Mouse (Mus musculus) lung, postnatal 0 days (tissue): Measurements from ENCODE around the gene Rara. TPM values are rescaled to one million over a fixed set of nuclear protein-coding genes. Genes with fewer than 3 reads are reported as not detected.

ENCODE experiments used
- ATAC-seq: fragments of 200-750 bp; cut with Nextera tagmentation; 2 replicates; pipeline ENCODE4 v1.8.0; 2017; ENCODE audit warnings: moderate library complexity
- DNase-seq: peaks from one replicate; pipeline ENCODE4 v3.0.0-alpha.2; 2016; ENCODE audit warnings: low spot score
- H3K27ac ChIP-seq: fragments of 300-500 bp; sonication (generic); 2 replicates; pipeline ENCODE4 v1.5.1; 2014; ENCODE audit warnings: antibody characterized with exemption, mild to moderate bottlenecking, low read length, mixed read lengths
- H3K27me3 ChIP-seq: fragments of 300-500 bp; sonication (generic); replicated peaks from 2 replicates; pipeline ENCODE4 v1.6.1; 2014; ENCODE audit warnings: low read length, mixed read lengths; ENCODE audit not compliant: insufficient read depth
- H3K36me3 ChIP-seq: fragments of 300-500 bp; sonication (generic); 2 replicates; pipeline ENCODE4 v1.6.1; 2014; ENCODE audit warnings: low read length, mixed read lengths; ENCODE audit not compliant: insufficient read depth
- H3K4me1 ChIP-seq: fragments of 300-500 bp; sonication (generic); 2 replicates; pipeline ENCODE4 v1.6.1; 2014; ENCODE audit warnings: antibody characterized with exemption, low read depth, low read length, mixed read lengths; ENCODE audit not compliant: insufficient read depth
- H3K4me2 ChIP-seq: fragments of 300-500 bp; sonication (generic); replicated peaks from 2 replicates; pipeline ENCODE4 v1.6.1; 2014; ENCODE audit warnings: low read depth, mild to moderate bottlenecking, low read length, moderate library complexity, mixed read lengths
- H3K4me3 ChIP-seq: fragments of 300-500 bp; sonication (generic); 2 replicates; pipeline ENCODE4 v1.5.1; 2014; ENCODE audit warnings: low read depth, low read length
- H3K9ac ChIP-seq: fragments of 300-500 bp; sonication (generic); replicated peaks from 2 replicates; pipeline ENCODE4 v1.6.1; 2014; ENCODE audit warnings: low read depth, mild to moderate bottlenecking
- H3K9me3 ChIP-seq: fragments of 300-500 bp; sonication (generic); 2 replicates; pipeline ENCODE4 v1.6.1; 2016; ENCODE audit warnings: low read length, mixed read lengths
- CTCF ChIP-seq: IDR thresholded peaks from 2 replicates; pipeline ENCODE4 v1.5.1; 2016; ENCODE audit warnings: antibody characterized with exemption, mild to moderate bottlenecking
- EP300 ChIP-seq: IDR thresholded peaks from 2 replicates; pipeline ENCODE4 v1.6.1; 2016; ENCODE audit warnings: antibody characterized with exemption, mild to moderate bottlenecking, control low read depth
- WGBS: fragments of 180-500 bp; shearing (Covaris S2); extraction: QIAGEN DNeasy Blood & Tissue Kit; methylation state at CpG from one replicate; pipeline ENCODE4 v1.1.7; 2014; 5-methylcytosine and 5-hydroxymethylcytosine counted together
- polyA plus RNA-seq: library from polyadenylated mRNA; unstranded; fragments of >200 nt; fragmentation: Nextera tagmentation; extraction: Ambion mirVana; gene quantifications from 2 replicates; pipeline ENCODE4 v1.2.1, GENCODE M21; 2015

Rara gene
- polyA plus RNA-seq, 1 experiment from 2014 or later: 26.2 TPM

GRCm38 (mm10) chr11:98978526-98979148, 51.0 kb downstream of the Rara start:
- DNase-seq: peak; percentile 35
- Histone ChIP-seq H3K4me1 (peaks cover 3% of the 10 kb centered on the region; the same call in 1 of the 2 replicates), H3K9ac (no peak overlapping the region), H3K27ac (no peak overlapping the region), H3K27me3 (no peaks in the 10 kb centered on the region; the same call in 1 of the 2 replicates), H3K9me3 (no peaks in the 10 kb centered on the region), H3K4me2 (no peak overlapping the region), H3K36me3 (peaks cover 2% of the 10 kb centered on the region; the same call in 1 of the 2 replicates), H3K4me3 (no peak overlapping the region)
- 49% methylated on average over 15 of the region's 15 CpGs for WGBS
- peak; percentile 39 for ATAC-seq
- TF ChIP-seq EP300 (no peak), CTCF (no peak)

- no peak overlapping the region for H3K4me2 ChIP-seq
- TF ChIP-seq CTCF: no peak
- TF ChIP-seq EP300: no peak
- no peak for DNase-seq
- no peak overlapping the region for H3K9ac ChIP-seq
- no peak overlapping the region for H3K4me3 ChIP-seq
- H3K27ac ChIP-seq: no peak overlapping the region
- H3K27me3 ChIP-seq: no peaks in the 10 kb centered on the region; the same call in 1 of the 2 replicates
- peaks cover 3% of the 10 kb centered on the region; the same call in 1 of the 2 replicates for H3K4me1 ChIP-seq
- WGBS: 45% methylated on average over 4 of the region's 5 CpGs
- no peak for ATAC-seq
- H3K9me3 ChIP-seq: no peaks in the 10 kb centered on the region
- no peaks in the 10 kb centered on the region for H3K36me3 ChIP-seq
Observed at GRCm38 (mm10) chr11:98979356-98979755, 51.7 kb downstream of the Rara start.

DNA sequence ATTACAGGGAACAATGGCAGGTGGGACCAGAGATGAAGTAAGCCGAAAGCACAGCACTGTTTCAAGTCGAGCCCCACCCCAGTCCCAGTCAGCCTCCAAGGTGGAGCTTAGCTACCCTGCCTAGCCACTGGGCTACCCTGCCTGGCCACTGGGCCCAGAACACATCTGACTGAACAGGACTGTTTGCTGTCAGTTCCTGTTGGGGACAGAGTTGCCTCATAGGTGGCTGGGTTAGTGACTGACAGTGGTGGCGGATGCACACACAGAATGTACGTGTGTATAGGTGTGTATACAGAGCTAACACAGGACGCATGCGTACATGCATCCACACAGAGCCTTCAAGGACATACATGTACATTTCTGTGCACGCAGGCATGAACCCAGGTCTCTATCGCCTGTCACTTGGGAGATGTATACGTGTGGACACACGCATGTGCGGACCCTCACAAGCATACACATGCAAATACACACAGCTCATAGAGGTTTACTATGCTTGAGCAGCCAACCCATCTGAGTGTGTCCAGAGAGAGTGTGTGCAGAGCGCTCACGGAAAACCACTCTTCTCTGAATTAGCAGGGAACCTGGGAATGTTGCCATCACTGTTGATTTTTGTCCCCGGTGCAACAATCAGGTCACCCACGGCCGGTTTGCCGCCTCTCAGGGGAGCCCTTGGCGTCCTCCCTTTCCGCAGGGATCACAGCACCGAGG, 53.8 kb downstream of the Rara start:
- Histone ChIP-seq H3K27me3 (no peaks in the 10 kb centered on the region; the same call in 1 of the 2 replicates), H3K4me3 (peak overlapping the region; percentile 55), H3K9me3 (no peaks in the 10 kb centered on the region), H3K4me1 (peaks cover 3% of the 10 kb centered on the region; the same call in 1 of the 2 replicates), H3K27ac (no peak overlapping the region), H3K9ac (no peak overlapping the region), H3K36me3 (no peaks in the 10 kb centered on the region), H3K4me2 (peak overlapping the region; percentile 98)
- no peak for ATAC-seq
- DNase-seq: no peak
- 36% methylated on average over 20 of the region's 20 CpGs for WGBS
- TF ChIP-seq CTCF (no peak), EP300 (no peak)

DNA sequence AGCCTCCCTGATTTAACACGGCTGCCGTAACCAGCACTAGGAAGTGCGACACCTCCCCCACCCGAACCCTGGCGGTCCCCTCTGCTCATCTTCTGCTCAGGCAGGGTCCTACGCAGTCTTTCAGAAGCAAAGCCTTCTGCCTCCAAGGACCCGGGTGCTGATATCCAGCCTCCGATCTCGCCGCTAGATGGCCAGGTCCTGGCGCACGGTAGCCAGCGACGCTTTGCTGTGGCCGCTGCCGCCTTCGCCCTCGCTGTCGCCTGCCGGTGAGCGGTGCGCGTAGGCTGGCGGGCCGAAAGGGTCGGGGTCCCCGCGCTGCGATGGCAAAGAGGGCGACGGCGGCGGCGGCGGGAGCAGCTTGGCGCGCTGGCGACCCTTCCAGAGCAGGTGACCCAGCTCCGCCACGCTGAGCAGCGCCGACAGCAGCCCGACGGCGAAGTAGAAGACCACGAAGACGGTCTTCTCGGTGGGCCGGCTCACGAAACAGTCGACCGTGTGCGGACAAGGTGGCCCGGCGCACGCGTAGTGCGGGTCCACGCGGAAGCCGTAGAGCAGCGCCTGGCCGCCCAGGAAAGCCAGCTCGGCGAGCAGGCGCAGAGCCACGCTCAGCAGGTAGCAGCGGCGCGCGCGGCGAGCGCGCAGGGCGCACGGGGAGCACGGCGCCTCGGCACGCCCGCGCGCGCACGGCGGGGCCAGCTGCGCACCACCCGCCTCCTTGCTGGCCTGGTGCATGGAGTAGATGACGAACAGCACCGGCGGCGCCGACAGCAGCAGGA, 54.6 kb downstream of the Rara start:
- under 1% methylated on average over 86 of the region's 94 CpGs for WGBS
- H3K4me3 ChIP-seq: peak overlapping the region; percentile 55
- H3K9me3 ChIP-seq: no peaks in the 10 kb centered on the region
- no peak overlapping the region for H3K9ac ChIP-seq
- H3K27me3 ChIP-seq: no peaks in the 10 kb centered on the region; the same call in 1 of the 2 replicates
- DNase-seq (peak; percentile 70), ATAC-seq (peak; percentile 60)
- peaks cover 3% of the 10 kb centered on the region; the same call in 1 of the 2 replicates for H3K4me1 ChIP-seq
- no peaks in the 10 kb centered on the region for H3K36me3 ChIP-seq
- H3K4me2 ChIP-seq: peak overlapping the region; percentile 98
- TF ChIP-seq CTCF (peak; percentile 81), EP300 (no peak)
- H3K27ac ChIP-seq: no peak overlapping the region

DNA sequence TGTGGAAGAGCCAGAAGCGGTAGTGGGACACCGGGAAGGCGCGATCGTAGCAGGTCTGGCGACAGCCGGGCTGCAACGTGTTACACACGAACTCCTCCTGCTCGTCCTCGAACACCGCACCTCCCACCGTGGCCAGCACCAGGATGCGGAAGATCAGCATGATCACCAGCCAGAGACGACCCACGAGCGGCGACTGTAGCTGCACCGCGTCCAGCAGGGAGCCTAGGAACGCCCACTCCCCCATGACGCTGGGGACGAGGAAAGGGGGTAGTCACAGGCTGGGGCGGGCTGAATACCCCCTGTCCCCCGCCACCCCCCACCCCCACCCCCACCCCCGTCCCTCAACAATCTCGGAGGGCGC, 55.1 kb downstream of the Rara start, which contains the start of gene Gjd3:
Gjd3 (minus strand) TSS at position 244 of the 361 bp plus-strand sequence.
- ATAC-seq (no peak), DNase-seq (no peak)
- Histone ChIP-seq H3K27me3 (no peaks in the 10 kb centered on the region; the same call in 1 of the 2 replicates), H3K36me3 (no peaks in the 10 kb centered on the region), H3K4me1 (peaks cover 3% of the 10 kb centered on the region; the same call in 1 of the 2 replicates), H3K27ac (no peak within 1 kb of the TSS), H3K4me2 (peak within 1 kb of the TSS; percentile 98), H3K9ac (no peak within 1 kb of the TSS), H3K9me3 (no peaks in the 10 kb centered on the region), H3K4me3 (peak within 1 kb of the TSS; percentile 55)
- WGBS: 3% methylated on average over 25 of the region's 28 CpGs
- no peak for TF ChIP-seq CTCF
- no peak for TF ChIP-seq EP300

GRCm38 (mm10) chr11:98983551-98983950, 55.9 kb downstream of the Rara start:
- H3K36me3 ChIP-seq: no peaks in the 10 kb centered on the region
- H3K4me2 ChIP-seq: no peak overlapping the region
- H3K9me3 ChIP-seq: no peaks in the 10 kb centered on the region
- H3K4me3 ChIP-seq: no peak overlapping the region
- H3K9ac ChIP-seq: no peak overlapping the region
- DNase-seq (no peak), ATAC-seq (no peak)
- whole genome bisulfite sequencing: 39% methylated on average over 8 of the region's 8 CpGs
- no peak overlapping the region for H3K27ac ChIP-seq
- H3K27me3 ChIP-seq: no peaks in the 10 kb centered on the region; the same call in 1 of the 2 replicates
- H3K4me1 ChIP-seq: peaks cover 3% of the 10 kb centered on the region; the same call in 1 of the 2 replicates
- TF ChIP-seq CTCF: no peak
- no peak for TF ChIP-seq EP300
